Mouse (Mus musculus): Measurements from ENCODE around the gene Kiz. TPM values are rescaled to one million over a fixed set of nuclear protein-coding genes. Genes with fewer than 3 reads are reported as not detected.

Kiz gene
- polyA plus RNA-seq, 1 experiment from 2014 or later: 20.7 TPM

GRCm38 (mm10) chr2:146956366-146956765 lies 100.7 kb downstream of the Kiz start:
- 62% methylated on average over 6 of the region's 6 CpGs for WGBS
- no peak overlapping the region for H3K27ac ChIP-seq (ENCODE audit: low read length)
- ATAC-seq: no peak

GRCm38 (mm10) chr2:146958398-146958911 lies 102.8 kb downstream of the Kiz start:
- Histone ChIP-seq H3K4me1 (ENCODE audit: control insufficient read depth, insufficient read depth, low read length) (0 out of 2 replicates have a peak, but pooled peaks cover 3% of the 10 kb centered on the region), H3K27me3 (replicated peaks; ENCODE audit: control insufficient read depth, insufficient read depth, low read length) (no peaks in the 10 kb centered on the region), H3K9me3 (ENCODE audit: control insufficient read depth, low read length) (no peaks in the 10 kb centered on the region), H3K36me3 (ENCODE audit: control insufficient read depth, insufficient read depth, low read length) (no peaks in the 10 kb centered on the region), H3K4me3 (ENCODE audit: low read length) (peak overlapping the region; percentile 34; the same call in 1 of the 2 replicates), H3K9ac (ENCODE audit: low read depth, low read length) (no peak overlapping the region), H3K4me2 (ENCODE audit: low read depth, low read length) (peak overlapping the region; percentile 66), H3K27ac (ENCODE audit: low read length) (no peak overlapping the region)
- no peak for ATAC-seq
- WGBS: 22% methylated on average over 11 of the region's 11 CpGs

More at GRCm38 (mm10) chr2:146956366-146956765, 100.7 kb downstream of the Kiz start:
- H3K9ac ChIP-seq (ENCODE audit: low read depth, low read length): no peak overlapping the region
- H3K27me3 ChIP-seq (replicated peaks; ENCODE audit: control insufficient read depth, insufficient read depth, low read length): no peaks in the 10 kb centered on the region
- H3K4me3 ChIP-seq (ENCODE audit: low read length): no peak overlapping the region
- 0 out of 2 replicates have a peak, but pooled peaks cover 3% of the 10 kb centered on the region for H3K4me1 ChIP-seq (ENCODE audit: control insufficient read depth, insufficient read depth, low read length)
- H3K36me3 ChIP-seq (ENCODE audit: control insufficient read depth, insufficient read depth, low read length): no peaks in the 10 kb centered on the region
- no peaks in the 10 kb centered on the region for H3K9me3 ChIP-seq (ENCODE audit: control insufficient read depth, low read length)
- H3K4me2 ChIP-seq (ENCODE audit: low read depth, low read length): no peak overlapping the region

- Histone ChIP-seq H3K4me1 (ENCODE audit: control insufficient read depth, insufficient read depth, low read length) (0 out of 2 replicates have a peak, but pooled peaks cover 3% of the 10 kb centered on the region), H3K9ac (ENCODE audit: low read depth, low read length) (peak overlapping the region; percentile 52; the same call in 1 of the 2 replicates), H3K4me2 (ENCODE audit: low read depth, low read length) (peak overlapping the region; percentile 66), H3K4me3 (ENCODE audit: low read length) (peak overlapping the region; percentile 34), H3K27ac (ENCODE audit: low read length) (no peak overlapping the region), H3K36me3 (ENCODE audit: control insufficient read depth, insufficient read depth, low read length) (no peaks in the 10 kb centered on the region), H3K27me3 (replicated peaks; ENCODE audit: control insufficient read depth, insufficient read depth, low read length) (no peaks in the 10 kb centered on the region), H3K9me3 (ENCODE audit: control insufficient read depth, low read length) (no peaks in the 10 kb centered on the region)
- 2% methylated on average over 21 of the region's 21 CpGs for WGBS
- peak; percentile 85 for ATAC-seq
These were observed 103.5 kb downstream of the Kiz start for GRCm38 (mm10) chr2:146958951-146959821.

- H3K27me3 ChIP-seq (replicated peaks; ENCODE audit: control insufficient read depth, insufficient read depth, low read length): no peaks in the 10 kb centered on the region
- no peak for ATAC-seq
- H3K4me3 ChIP-seq (ENCODE audit: low read length): no peak overlapping the region
- no peak overlapping the region for H3K9ac ChIP-seq (ENCODE audit: low read depth, low read length)
- no peaks in the 10 kb centered on the region for H3K36me3 ChIP-seq (ENCODE audit: control insufficient read depth, insufficient read depth, low read length)
- no peak overlapping the region for H3K4me2 ChIP-seq (ENCODE audit: low read depth, low read length)
- WGBS: 74% methylated on average over 3 of the region's 3 CpGs
- no peaks in the 10 kb centered on the region for H3K9me3 ChIP-seq (ENCODE audit: control insufficient read depth, low read length)
- no peak overlapping the region for H3K27ac ChIP-seq (ENCODE audit: low read length)
- H3K4me1 ChIP-seq (ENCODE audit: control insufficient read depth, insufficient read depth, low read length): no peaks in the 10 kb centered on the region
These were observed 119.4 kb downstream of the Kiz start for GRCm38 (mm10) chr2:146975024-146975423.

GRCm38 (mm10) chr2:146975453-146976028 lies 119.9 kb downstream of the Kiz start:
- Histone ChIP-seq H3K4me2 (ENCODE audit: low read depth, low read length) (no peak overlapping the region), H3K9me3 (ENCODE audit: control insufficient read depth, low read length) (no peaks in the 10 kb centered on the region), H3K9ac (ENCODE audit: low read depth, low read length) (no peak overlapping the region), H3K4me3 (ENCODE audit: low read length) (no peak overlapping the region), H3K27me3 (replicated peaks; ENCODE audit: control insufficient read depth, insufficient read depth, low read length) (no peaks in the 10 kb centered on the region), H3K4me1 (ENCODE audit: control insufficient read depth, insufficient read depth, low read length) (no peaks in the 10 kb centered on the region), H3K27ac (ENCODE audit: low read length) (no peak overlapping the region), H3K36me3 (ENCODE audit: control insufficient read depth, insufficient read depth, low read length) (no peaks in the 10 kb centered on the region)
- ATAC-seq: no peak
- WGBS: 49% methylated on average over 3 of the region's 3 CpGs

GRCm38 (mm10) chr2:146982786-146983185 lies 127.1 kb downstream of the Kiz start:
- no peak overlapping the region for H3K9ac ChIP-seq (ENCODE audit: low read depth, low read length)
- no peak overlapping the region for H3K4me3 ChIP-seq (ENCODE audit: low read length)
- no peak overlapping the region for H3K4me2 ChIP-seq (ENCODE audit: low read depth, low read length)
- H3K4me1 ChIP-seq (ENCODE audit: control insufficient read depth, insufficient read depth, low read length): no peaks in the 10 kb centered on the region
- H3K36me3 ChIP-seq (ENCODE audit: control insufficient read depth, insufficient read depth, low read length): no peaks in the 10 kb centered on the region
- H3K27me3 ChIP-seq (replicated peaks; ENCODE audit: control insufficient read depth, insufficient read depth, low read length): no peaks in the 10 kb centered on the region
- WGBS: 89% methylated on average over 2 of the region's 2 CpGs
- no peaks in the 10 kb centered on the region for H3K9me3 ChIP-seq (ENCODE audit: control insufficient read depth, low read length)
- H3K27ac ChIP-seq (ENCODE audit: low read length): no peak overlapping the region
- ATAC-seq: no peak

DNA sequence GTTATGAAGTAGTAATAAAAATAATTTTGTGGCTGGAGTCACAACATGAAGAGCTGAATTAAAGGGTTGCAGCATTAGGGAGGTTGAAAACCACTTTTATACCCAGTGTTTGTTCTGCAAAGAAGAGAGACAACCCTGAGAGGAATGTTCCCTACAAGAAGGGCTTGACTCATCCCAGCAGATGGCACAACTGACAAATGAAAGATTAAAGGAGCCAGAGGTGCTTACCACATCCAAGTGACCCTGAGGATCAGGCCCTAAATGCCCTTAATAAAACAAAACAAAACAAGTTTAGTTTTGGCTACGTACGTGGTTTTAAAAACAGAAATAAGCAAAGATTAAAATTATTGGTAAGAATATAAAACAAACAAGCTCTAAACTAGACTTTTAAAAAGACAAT lies 129.2 kb downstream of the Kiz start:
- H3K9me3 ChIP-seq (ENCODE audit: control insufficient read depth, low read length): no peaks in the 10 kb centered on the region
- H3K4me2 ChIP-seq (ENCODE audit: low read depth, low read length): no peak overlapping the region
- H3K27ac ChIP-seq (ENCODE audit: low read length): no peak overlapping the region
- no peak overlapping the region for H3K4me3 ChIP-seq (ENCODE audit: low read length)
- H3K9ac ChIP-seq (ENCODE audit: low read depth, low read length): no peak overlapping the region
- no peaks in the 10 kb centered on the region for H3K27me3 ChIP-seq (replicated peaks; ENCODE audit: control insufficient read depth, insufficient read depth, low read length)
- H3K36me3 ChIP-seq (ENCODE audit: control insufficient read depth, insufficient read depth, low read length): no peaks in the 10 kb centered on the region
- 90% methylated on average over 2 of the region's 2 CpGs for WGBS
- H3K4me1 ChIP-seq (ENCODE audit: control insufficient read depth, insufficient read depth, low read length): no peaks in the 10 kb centered on the region
- no peak for ATAC-seq

DNA sequence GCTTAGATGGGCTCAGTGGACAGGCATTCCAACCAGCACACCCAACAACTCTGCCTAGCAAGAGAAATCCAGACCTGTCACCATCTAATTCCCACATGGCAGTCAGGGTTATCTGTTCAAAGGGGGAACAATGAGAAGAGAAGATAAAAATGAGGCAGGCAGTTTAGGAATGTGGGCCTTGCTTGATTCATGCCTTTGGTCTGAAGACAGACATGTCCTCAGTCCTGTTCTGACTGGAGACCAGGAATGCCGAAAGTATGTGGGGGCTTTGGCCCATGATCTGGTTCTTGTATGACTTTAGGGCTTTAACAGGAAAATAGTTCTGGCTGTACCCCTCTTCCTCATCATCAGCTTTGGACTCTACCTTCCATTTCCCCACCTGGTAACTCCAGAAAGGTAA lies 130.1 kb downstream of the Kiz start:
- 89% methylated on average over 1 of the region's 1 CpGs for WGBS
- no peaks in the 10 kb centered on the region for H3K36me3 ChIP-seq (ENCODE audit: control insufficient read depth, insufficient read depth, low read length)
- no peaks in the 10 kb centered on the region for H3K27me3 ChIP-seq (replicated peaks; ENCODE audit: control insufficient read depth, insufficient read depth, low read length)
- H3K9ac ChIP-seq (ENCODE audit: low read depth, low read length): no peak overlapping the region
- no peak overlapping the region for H3K27ac ChIP-seq (ENCODE audit: low read length)
- no peaks in the 10 kb centered on the region for H3K9me3 ChIP-seq (ENCODE audit: control insufficient read depth, low read length)
- no peak for ATAC-seq
- H3K4me2 ChIP-seq (ENCODE audit: low read depth, low read length): no peak overlapping the region
- no peak overlapping the region for H3K4me3 ChIP-seq (ENCODE audit: low read length)
- no peaks in the 10 kb centered on the region for H3K4me1 ChIP-seq (ENCODE audit: control insufficient read depth, insufficient read depth, low read length)

- H3K4me1 ChIP-seq (ENCODE audit: control insufficient read depth, insufficient read depth, low read length): no peaks in the 10 kb centered on the region
- no peak overlapping the region for H3K4me3 ChIP-seq (ENCODE audit: low read length)
- H3K36me3 ChIP-seq (ENCODE audit: control insufficient read depth, insufficient read depth, low read length): no peaks in the 10 kb centered on the region
- no peak overlapping the region for H3K4me2 ChIP-seq (ENCODE audit: low read depth, low read length)
- H3K9ac ChIP-seq (ENCODE audit: low read depth, low read length): no peak overlapping the region
- no peak for ATAC-seq
- no peaks in the 10 kb centered on the region for H3K9me3 ChIP-seq (ENCODE audit: control insufficient read depth, low read length)
- no peaks in the 10 kb centered on the region for H3K27me3 ChIP-seq (replicated peaks; ENCODE audit: control insufficient read depth, insufficient read depth, low read length)
- H3K27ac ChIP-seq (ENCODE audit: low read length): no peak overlapping the region
These were observed 130.8 kb downstream of the Kiz start for GRCm38 (mm10) chr2:146986429-146986828.

All from intestine, embryonic 16.5 days (tissue).